Mouse (Mus musculus) embryonic facial prominence, embryonic 11.5 days (tissue): ENCODE data around the gene Klc4. TPM values are rescaled to one million over a fixed set of nuclear protein-coding genes. Genes with fewer than 3 reads are reported as not detected.
A peak's percentile ranks its signal among the peaks of the same experiment; 100 is the strongest.

Source experiments
- ATAC-seq: fragments of 200-750 bp; cut with Nextera tagmentation; replicated peaks from 2 replicates; pipeline ENCODE4 v1.8.0; 2017; ENCODE audit warnings: low read depth; ENCODE audit not compliant: insufficient number of reproducible peaks, low FRiP score, low TSS enrichment
- DNase-seq: peaks from one replicate; pipeline ENCODE4 v3.0.0-alpha.2; 2015; ENCODE audit warnings: low spot score
- H3K27ac ChIP-seq: fragments of 300-500 bp; sonication (generic); replicated peaks from 2 replicates; pipeline ENCODE4 v1.5.1; 2014; ENCODE audit warnings: mild to moderate bottlenecking, low read depth, low read length, control low read depth
- H3K27me3 ChIP-seq: fragments of 300-500 bp; sonication (generic); 2 replicates; pipeline ENCODE4 v1.6.1; 2014; ENCODE audit warnings: mild to moderate bottlenecking, low read length, moderate library complexity, mixed read lengths; ENCODE audit not compliant: control insufficient read depth, insufficient read depth
- H3K36me3 ChIP-seq: fragments of 300-500 bp; sonication (generic); replicated peaks from 2 replicates; pipeline ENCODE4 v1.6.1; 2014; ENCODE audit warnings: low read depth, mild to moderate bottlenecking, low read length, moderate library complexity, mixed read lengths; ENCODE audit not compliant: control insufficient read depth, insufficient read depth
- H3K4me1 ChIP-seq: fragments of 300-500 bp; sonication (generic); 2 replicates; pipeline ENCODE4 v1.6.1; 2014; ENCODE audit warnings: low read length, mixed read lengths; ENCODE audit not compliant: control insufficient read depth, insufficient read depth
- H3K4me2 ChIP-seq: fragments of 300-500 bp; sonication (generic); 2 replicates; pipeline ENCODE4 v1.6.1; 2014; ENCODE audit warnings: low read depth, mild to moderate bottlenecking, control low read depth, low read length, moderate library complexity
- H3K4me3 ChIP-seq: fragments of 300-500 bp; sonication (generic); 2 replicates; pipeline ENCODE4 v1.5.1; 2014; ENCODE audit warnings: low read depth, low read length, control low read depth
- H3K9ac ChIP-seq: fragments of 300-500 bp; sonication (generic); replicated peaks from 2 replicates; pipeline ENCODE4 v1.6.1; 2014; ENCODE audit warnings: mild to moderate bottlenecking, control low read depth, low read length
- H3K9me3 ChIP-seq: fragments of 300-500 bp; sonication (generic); replicated peaks from 2 replicates; pipeline ENCODE4 v1.6.1; 2016; ENCODE audit warnings: mild to moderate bottlenecking, low read length, inconsistent platforms, mixed read lengths; ENCODE audit not compliant: control insufficient read depth
- WGBS: fragments of 180-500 bp; shearing (Covaris S2); extraction: QIAGEN DNeasy Blood & Tissue Kit; methylation state at CpG from one replicate; pipeline ENCODE4 v1.1.7; 2014; 5-methylcytosine and 5-hydroxymethylcytosine counted together
- polyA plus RNA-seq: library from polyadenylated mRNA; unstranded; fragments of >200 nt; fragmentation: Nextera tagmentation; extraction: Ambion mirVana; gene quantifications from 2 replicates; pipeline ENCODE4 v1.2.1, GENCODE M21; 2014

Klc4 gene
- polyA plus RNA-seq, 1 experiment from 2014 or later = 17.7 TPM

GRCm38 (mm10) chr17:46598963-46599362, 46.9 kb downstream of the Klc4 start:
- H3K9ac ChIP-seq = no peak overlapping the region
- no peak overlapping the region for H3K4me2 ChIP-seq
- peaks cover 9% of the 10 kb centered on the region for H3K4me1 ChIP-seq
- no peak overlapping the region for H3K4me3 ChIP-seq
- H3K27me3 ChIP-seq = no peaks in the 10 kb centered on the region
- H3K27ac ChIP-seq = no peak overlapping the region
- H3K36me3 ChIP-seq = no peaks in the 10 kb centered on the region
- H3K9me3 ChIP-seq = no peaks in the 10 kb centered on the region
- ATAC-seq (no peak), DNase-seq (no peak)
- 86% methylated on average over 4 of the region's 4 CpGs for WGBS

- H3K36me3 ChIP-seq = no peaks in the 10 kb centered on the region
- H3K9ac ChIP-seq = no peak overlapping the region
- H3K27me3 ChIP-seq = no peaks in the 10 kb centered on the region
- H3K27ac ChIP-seq = no peak overlapping the region
- H3K9me3 ChIP-seq = no peaks in the 10 kb centered on the region
- WGBS = 93% methylated on average over 11 of the region's 11 CpGs
- ATAC-seq (no peak), DNase-seq (no peak)
- peaks cover 9% of the 10 kb centered on the region for H3K4me1 ChIP-seq
- no peak overlapping the region for H3K4me3 ChIP-seq
- H3K4me2 ChIP-seq = no peak overlapping the region
Measured at GRCm38 (mm10) chr17:46597956-46598355, 47.9 kb downstream of the Klc4 start.

GRCm38 (mm10) chr17:46595336-46595735, 50.5 kb downstream of the Klc4 start:
- H3K9ac ChIP-seq = peak overlapping the region; percentile 32
- H3K4me1 ChIP-seq = peaks cover 9% of the 10 kb centered on the region
- no peaks in the 10 kb centered on the region for H3K36me3 ChIP-seq
- H3K27me3 ChIP-seq = no peaks in the 10 kb centered on the region
- H3K4me2 ChIP-seq = no peak overlapping the region; the same call in 1 of the 2 replicates
- H3K9me3 ChIP-seq = no peaks in the 10 kb centered on the region
- 0 out of 2 replicates have a peak, but pooled peaks have one; percentile 20 for ATAC-seq
- H3K27ac ChIP-seq = peak overlapping the region; percentile 65
- WGBS = 82% methylated on average over 6 of the region's 6 CpGs
- no peak overlapping the region for H3K4me3 ChIP-seq
- no peak for DNase-seq

DNA sequence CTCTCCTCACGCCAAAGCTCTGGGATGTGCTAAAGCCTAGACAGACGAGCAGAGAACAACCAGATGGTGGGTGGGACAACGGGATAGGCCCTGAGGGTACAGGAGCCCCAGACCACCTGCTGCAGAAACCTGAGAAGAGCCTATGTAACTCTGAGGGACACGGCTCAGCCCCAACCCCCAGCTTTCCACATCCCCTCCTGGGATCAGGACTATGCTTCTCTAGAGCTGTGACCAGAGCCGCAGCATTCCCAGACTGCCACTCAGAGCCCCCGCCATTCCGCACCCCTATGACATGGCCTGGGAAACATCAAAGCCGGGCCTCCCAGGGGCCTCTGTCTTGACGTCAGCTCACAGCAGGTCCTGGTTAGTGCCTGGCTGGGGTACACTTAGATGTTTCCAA, 51.2 kb downstream of the Klc4 start:
- DNase-seq = peak; percentile 74
- Histone ChIP-seq H3K9me3 (no peaks in the 10 kb centered on the region), H3K27ac (peak overlapping the region; percentile 65), H3K9ac (peak overlapping the region; percentile 32), H3K27me3 (no peaks in the 10 kb centered on the region), H3K4me2 (no peak overlapping the region), H3K4me1 (peaks cover 9% of the 10 kb centered on the region), H3K36me3 (peaks cover 5% of the 10 kb centered on the region), H3K4me3 (no peak overlapping the region)
- 12% methylated on average over 9 of the region's 9 CpGs for WGBS
- ATAC-seq = peak; percentile 82

- Histone ChIP-seq H3K4me3 (no peak overlapping the region), H3K9ac (no peak overlapping the region), H3K27ac (no peak overlapping the region), H3K9me3 (no peaks in the 10 kb centered on the region), H3K36me3 (peaks cover 5% of the 10 kb centered on the region), H3K27me3 (no peaks in the 10 kb centered on the region), H3K4me2 (no peak overlapping the region), H3K4me1 (peaks cover 9% of the 10 kb centered on the region)
- 95% methylated on average over 4 of the region's 4 CpGs for WGBS
- no peak for ATAC-seq
- no peak for DNase-seq
Measured at GRCm38 (mm10) chr17:46593124-46593523, 52.7 kb downstream of the Klc4 start.

DNA sequence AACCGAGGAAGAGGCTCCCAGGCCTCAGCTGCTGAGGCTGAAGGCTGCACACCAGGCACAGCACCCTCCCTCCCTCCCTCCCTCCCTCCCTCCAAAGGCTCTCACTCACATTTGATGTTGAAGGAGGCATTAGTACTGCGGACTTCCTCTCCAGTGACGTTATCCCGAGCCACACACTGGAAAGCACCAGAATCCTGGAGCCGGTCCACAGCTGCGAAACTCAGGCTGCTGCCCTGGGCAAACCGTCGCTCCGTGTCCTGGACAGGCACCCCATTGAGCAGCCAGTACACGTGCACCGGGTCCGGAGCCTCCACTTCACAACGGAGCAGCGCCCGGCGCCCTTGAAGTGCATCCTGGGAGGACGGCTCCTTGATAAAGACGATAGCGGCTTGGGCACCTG, 54.4 kb downstream of the Klc4 start:
- ATAC-seq (no peak), DNase-seq (no peak)
- Histone ChIP-seq H3K4me2 (no peak overlapping the region), H3K9ac (no peak overlapping the region), H3K4me3 (no peak overlapping the region), H3K36me3 (peaks cover 5% of the 10 kb centered on the region), H3K27ac (no peak overlapping the region), H3K27me3 (no peaks in the 10 kb centered on the region), H3K4me1 (peaks cover 9% of the 10 kb centered on the region), H3K9me3 (no peaks in the 10 kb centered on the region)
- 91% methylated on average over 19 of the region's 19 CpGs for WGBS

DNA sequence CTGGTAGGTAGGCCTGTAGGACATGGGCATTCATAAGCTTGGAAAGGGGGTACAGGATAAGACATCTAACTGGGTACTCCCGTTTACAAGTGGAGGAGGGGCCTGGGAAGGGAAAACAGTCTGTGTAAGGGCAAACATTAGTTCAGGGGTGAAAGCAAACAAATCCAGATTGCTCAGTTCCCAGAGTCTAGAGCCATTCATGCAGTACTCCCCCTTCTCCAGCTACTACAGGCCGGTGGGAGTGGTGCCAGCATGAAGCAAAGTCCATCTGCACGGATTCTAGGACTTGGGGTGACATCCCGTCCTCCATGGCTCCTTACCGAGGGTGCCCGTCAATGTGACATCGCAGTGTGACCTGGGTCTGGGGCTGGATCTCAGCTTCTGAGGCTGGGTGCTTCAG, 55.4 kb downstream of the Klc4 start:
- H3K9ac ChIP-seq = no peak overlapping the region
- DNase-seq (no peak), ATAC-seq (no peak)
- no peaks in the 10 kb centered on the region for H3K27me3 ChIP-seq
- peaks cover 9% of the 10 kb centered on the region for H3K4me1 ChIP-seq
- H3K4me2 ChIP-seq = no peak overlapping the region
- WGBS = 90% methylated on average over 7 of the region's 7 CpGs
- no peak overlapping the region for H3K27ac ChIP-seq
- H3K9me3 ChIP-seq = no peaks in the 10 kb centered on the region
- peaks cover 5% of the 10 kb centered on the region for H3K36me3 ChIP-seq
- no peak overlapping the region for H3K4me3 ChIP-seq

- H3K4me1 ChIP-seq = peaks cover 4% of the 10 kb centered on the region
- no peak overlapping the region for H3K9ac ChIP-seq
- H3K27ac ChIP-seq = no peak overlapping the region
- DNase-seq = no peak
- H3K36me3 ChIP-seq = peaks cover 6% of the 10 kb centered on the region
- H3K4me3 ChIP-seq = no peak overlapping the region
- H3K4me2 ChIP-seq = no peak overlapping the region
- no peaks in the 10 kb centered on the region for H3K27me3 ChIP-seq
- ATAC-seq = no peak
- WGBS = 92% methylated on average over 16 of the region's 16 CpGs
- H3K9me3 ChIP-seq = no peaks in the 10 kb centered on the region
Measured at GRCm38 (mm10) chr17:46589635-46590314, 56.0 kb downstream of the Klc4 start.
